Mouse (Mus musculus) adrenal gland, postnatal 4 days (tissue): Measurements from ENCODE around the gene Rfx3. TPM values are rescaled to one million over a fixed set of nuclear protein-coding genes. Genes with fewer than 3 reads are reported as not detected.

ENCODE experiments used
- DNase-seq, 2 experiments: peaks; one replicate each; pipeline ENCODE4 v3.0.0; 2021 to 2022; ENCODE audit warnings: low spot score in 2 of 2, mixed read lengths in 2 of 2
- total RNA-seq, 2 experiments: library from RNA; stranded (reverse); gene quantifications; 2 replicates each; pipeline ENCODE4 v1.2.3; 2021

The Rfx3 gene
- total RNA-seq, 2 experiments from 2014 or later, result 15.1 TPM

DNA sequence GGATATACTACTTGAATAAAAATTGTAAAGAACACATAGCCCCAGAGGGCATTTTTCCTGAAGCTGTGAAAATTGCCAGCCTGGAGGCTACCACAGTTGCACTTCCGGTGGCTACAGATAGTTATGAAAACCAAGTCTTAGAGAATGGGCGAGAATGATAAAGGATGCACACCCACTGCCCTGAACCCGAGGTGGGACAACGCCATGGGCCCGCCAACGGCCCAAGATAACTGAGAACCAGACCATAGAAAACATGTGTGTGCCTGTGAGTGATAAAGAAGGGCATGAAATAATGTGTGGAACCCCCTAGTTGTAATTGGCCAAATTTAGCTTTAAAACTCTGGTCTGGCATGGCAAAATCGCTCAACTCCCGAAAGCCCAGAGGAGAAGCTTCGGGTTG is 105.0 kb downstream of the Rfx3 start:
- DNase-seq, result no peak

- DNase-seq, result no peak
These were observed 105.8 kb downstream of the Rfx3 start for GRCm38 (mm10) chr19:27905172-27905571.

DNA sequence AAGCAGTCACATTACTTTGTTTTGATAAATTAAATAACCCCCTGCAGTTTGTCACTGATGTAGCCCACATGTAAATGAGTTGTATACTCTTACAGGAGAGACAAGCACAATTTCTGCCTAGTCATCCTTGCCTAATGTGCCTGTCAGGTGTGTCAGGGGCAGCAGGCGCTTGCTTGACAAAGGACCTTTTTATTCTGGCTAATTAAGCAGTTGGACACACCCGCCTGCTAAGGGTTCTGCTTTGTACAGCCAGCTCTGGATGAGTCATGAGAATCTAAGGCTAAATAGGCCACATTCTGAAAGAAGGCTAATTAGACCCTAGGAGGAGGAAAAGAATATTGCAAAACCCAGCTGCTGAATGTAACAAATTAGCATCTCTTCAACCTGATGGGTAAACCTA is 106.3 kb downstream of the Rfx3 start:
- no peak for DNase-seq

GRCm38 (mm10) chr19:27904209-27904608 is 106.8 kb downstream of the Rfx3 start:
- DNase-seq, result no peak

DNA sequence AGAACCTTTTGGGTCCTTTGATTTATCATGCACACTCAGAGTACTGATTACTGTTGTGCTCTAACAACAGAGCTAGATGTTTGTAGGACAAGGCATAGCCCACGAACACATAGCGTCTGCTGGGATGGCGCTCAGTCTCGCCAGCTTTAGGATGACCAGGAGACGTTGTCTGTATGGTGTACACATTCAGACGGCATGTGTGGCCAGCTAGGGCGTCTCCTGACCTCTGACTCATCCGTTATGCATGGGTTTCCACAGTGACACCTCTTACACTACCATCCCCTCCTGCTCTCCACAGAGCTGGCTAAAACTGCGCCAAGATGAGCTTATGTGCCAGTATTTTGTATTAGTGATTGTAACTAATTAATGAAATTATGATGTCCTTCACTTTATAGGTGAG is 108.4 kb downstream of the Rfx3 start:
- no peak for DNase-seq

DNA sequence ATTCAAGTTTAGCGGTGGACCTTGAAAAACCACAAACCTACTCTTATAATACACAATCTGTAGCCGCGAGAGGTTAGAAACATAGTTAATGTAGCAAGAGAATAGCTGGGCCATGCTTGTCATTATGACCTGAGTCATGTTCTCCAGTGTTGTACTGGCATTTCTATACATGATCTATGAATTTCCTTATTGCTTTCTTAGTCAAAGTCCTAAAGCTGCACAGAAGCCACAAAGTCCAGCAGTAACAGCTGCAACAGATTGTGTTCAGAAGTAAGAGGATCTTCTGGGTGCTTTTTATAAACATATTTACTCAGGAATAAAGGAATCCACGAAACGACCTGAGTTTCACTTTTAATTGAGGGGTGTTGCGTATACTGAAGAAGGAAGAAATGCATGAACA is 109.3 kb downstream of the Rfx3 start:
- no peak for DNase-seq

GRCm38 (mm10) chr19:27884520-27884919 is 126.4 kb downstream of the Rfx3 start:
- no peak for DNase-seq

- no peak for DNase-seq
These were observed 133.5 kb downstream of the Rfx3 start for GRCm38 (mm10) chr19:27877429-27877828.

- DNase-seq, result no peak
These were observed 140.2 kb downstream of the Rfx3 start for GRCm38 (mm10) chr19:27870794-27871193.

DNA sequence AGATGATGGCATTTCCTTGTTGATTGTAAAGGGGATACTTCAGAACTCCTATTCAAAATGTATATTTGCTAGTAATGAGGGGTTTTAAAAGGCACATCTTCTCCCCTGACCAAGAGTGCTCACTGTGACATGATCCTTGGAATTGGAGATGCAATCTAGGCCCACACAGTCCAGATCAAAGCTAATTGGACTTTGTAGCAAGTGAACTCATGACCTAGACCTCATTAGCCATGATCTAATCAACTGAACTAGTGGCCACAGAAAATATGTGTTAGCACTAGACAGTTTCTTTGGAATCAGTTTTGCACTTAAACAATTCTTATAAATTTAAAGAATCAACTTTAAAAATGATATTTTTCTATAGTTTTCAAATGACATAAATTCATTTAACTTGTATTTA is 151.3 kb downstream of the Rfx3 start:
- DNase-seq, result no peak

DNA sequence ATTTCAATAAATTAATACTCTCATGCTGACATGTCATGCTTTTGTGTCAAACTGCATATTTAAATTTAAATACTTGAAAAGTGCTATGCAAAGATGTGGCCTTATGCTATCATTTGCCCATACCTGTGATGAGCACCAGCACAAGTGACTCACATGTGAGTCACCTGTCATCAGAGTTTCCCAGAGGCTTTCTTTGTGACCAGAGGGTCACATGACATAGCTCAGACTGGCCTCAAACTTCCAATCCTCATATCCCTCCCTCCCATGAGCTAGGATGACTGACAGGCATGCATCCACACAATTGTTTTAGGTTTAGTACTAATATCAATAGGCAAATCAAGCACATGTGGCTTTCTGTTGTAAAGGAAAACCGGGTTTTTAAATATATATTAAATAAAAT is 162.0 kb downstream of the Rfx3 start:
- DNase-seq, result no peak

DNA sequence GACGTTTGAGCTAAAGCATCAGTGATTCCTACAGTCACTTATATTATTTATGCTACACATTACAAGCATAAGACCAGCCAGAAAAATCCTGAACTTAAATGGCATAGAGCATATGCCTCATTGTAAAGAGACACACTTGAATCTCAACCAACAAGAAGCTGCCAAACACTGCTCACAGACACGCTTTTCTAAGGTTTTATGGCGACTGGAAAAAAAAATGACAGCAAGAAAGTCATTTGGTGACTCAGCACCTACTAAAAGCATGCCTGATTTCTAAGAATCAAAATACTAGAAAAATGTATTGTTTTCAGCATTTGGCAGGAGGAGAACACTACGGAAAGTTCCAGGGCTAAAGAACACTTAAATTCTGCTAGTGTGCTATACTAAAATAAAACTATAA is 163.9 kb downstream of the Rfx3 start:
- DNase-seq, result no peak

DNA sequence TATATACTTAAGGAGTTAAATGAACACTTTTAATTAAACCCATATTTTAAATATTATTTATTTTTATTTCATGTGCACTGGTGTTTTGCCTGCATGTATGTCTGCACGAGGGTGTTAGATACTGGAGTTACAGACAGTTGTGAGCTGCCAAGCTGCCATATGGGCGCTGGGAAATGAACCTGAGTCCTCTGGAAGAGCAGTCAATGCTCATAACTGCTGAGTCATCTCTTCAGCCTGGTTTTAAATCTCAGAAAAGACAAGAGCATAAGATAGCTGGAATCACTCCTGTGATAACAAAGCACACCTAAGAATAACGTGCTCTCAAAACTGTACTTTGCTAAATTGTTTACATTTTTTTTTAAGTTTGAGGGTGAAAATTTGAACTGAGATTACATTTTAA is 172.3 kb downstream of the Rfx3 start:
- DNase-seq, result no peak

GRCm38 (mm10) chr19:27838041-27838440 is 172.9 kb downstream of the Rfx3 start:
- no peak for DNase-seq

DNA sequence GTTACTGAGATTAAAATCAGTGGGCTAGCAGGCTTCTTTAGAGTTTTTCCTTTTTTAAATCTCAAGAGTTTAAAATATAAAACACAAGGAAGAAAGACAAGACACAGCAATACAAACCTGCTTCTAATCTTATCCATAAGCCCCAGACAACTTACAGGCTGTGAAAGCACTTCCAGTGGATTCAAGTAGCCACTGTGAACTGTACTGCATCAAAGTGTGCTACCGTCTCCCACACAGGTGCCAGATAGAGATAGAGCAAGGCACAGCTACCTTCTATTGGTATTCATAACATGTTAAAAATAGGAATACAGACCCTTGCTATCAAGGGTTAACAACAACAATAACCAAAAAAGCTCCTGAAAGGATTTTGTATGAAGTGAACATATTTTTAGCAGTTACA is 178.5 kb downstream of the Rfx3 start:
- DNase-seq, result no peak

DNA sequence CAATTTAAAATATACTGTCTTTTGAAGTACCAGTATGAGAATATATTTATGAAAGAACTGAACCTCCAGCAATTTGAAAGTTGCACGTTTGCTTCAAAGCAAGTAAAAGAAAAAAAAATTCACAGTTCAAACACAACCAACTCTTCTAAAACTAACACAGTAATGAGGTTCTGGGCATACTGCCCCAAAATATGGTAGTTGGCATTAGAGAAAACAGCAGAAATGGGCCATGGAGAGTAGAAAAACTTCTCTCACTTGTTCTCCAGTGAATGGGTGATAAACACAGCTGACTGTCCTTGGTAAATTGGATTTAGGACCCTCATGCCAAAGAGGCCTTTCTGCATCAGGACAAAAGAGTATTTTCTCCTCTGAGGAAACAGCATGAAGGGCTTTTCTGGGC is 182.7 kb downstream of the Rfx3 start:
- DNase-seq, result no peak

GRCm38 (mm10) chr19:27817661-27818060 is 193.3 kb downstream of the Rfx3 start:
- DNase-seq, result no peak

GRCm38 (mm10) chr19:27780030-27780429 is 230.9 kb downstream of the Rfx3 start:
- DNase-seq, result no peak

DNA sequence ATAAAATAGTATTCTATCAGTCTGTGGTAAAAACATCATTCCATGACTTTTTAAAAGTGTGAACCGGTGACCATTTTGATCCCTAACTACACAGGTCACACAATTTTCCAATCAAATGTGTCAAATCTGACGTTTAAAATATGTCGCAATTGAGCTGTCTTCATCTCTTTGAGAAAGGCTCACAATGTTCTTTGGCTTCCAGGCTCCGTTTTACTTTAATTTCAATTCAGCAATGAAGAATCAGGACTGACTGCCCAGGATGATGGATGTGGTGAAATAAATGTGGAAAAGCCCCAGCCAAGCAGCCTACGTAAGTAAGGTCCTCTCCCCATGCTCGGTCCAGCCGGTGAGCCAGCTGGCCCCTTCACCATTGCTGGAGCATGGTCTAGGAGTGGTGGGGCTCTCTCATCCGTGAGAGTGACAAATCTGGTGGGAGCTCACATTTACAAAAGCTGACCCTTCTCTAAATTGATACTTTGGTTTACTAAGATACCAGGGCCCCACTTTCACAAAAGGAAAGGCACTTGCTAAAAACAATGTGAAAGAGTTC is 240.2 kb downstream of the Rfx3 start:
- no peak for DNase-seq

DNA sequence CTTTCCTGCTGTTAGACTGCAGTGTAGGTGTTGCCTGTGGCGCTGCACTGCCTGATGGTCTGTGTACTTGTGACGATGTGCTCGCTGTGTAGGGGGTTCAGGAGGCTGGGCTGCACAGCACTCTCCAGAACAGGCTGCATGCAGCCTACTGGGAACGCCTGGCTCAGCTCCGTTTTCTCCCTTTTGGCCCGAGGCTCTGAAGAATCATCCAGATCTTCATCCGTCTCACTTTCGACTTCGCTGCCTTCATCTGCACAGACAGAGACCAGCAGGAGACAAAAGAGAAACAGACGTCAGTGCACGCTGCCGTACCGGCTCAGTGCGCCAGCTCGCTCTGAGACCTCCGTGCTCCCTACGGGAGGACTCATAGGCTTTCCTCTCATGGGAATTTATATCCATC is 242.5 kb downstream of the Rfx3 start:
- no peak for DNase-seq

DNA sequence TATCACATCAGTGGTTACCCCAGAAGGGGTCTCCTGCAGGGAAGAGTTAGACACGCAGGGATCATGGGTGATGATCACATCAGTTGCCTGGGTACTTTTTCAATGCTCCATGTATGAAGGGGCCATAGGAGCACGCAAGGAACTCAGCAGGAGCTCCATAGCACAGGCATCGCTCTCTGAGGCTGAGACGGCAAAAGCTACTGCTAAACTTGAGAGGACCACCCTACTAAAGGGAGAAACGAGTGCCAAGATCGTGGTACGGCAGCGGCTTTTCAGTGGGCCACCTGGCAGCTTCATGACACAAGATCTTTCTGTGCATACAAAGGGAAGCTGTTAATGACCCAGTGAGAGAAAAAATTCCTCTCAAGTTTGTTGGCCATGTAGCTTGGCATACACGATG is 250.7 kb downstream of the Rfx3 start:
- DNase-seq, result no peak

DNA sequence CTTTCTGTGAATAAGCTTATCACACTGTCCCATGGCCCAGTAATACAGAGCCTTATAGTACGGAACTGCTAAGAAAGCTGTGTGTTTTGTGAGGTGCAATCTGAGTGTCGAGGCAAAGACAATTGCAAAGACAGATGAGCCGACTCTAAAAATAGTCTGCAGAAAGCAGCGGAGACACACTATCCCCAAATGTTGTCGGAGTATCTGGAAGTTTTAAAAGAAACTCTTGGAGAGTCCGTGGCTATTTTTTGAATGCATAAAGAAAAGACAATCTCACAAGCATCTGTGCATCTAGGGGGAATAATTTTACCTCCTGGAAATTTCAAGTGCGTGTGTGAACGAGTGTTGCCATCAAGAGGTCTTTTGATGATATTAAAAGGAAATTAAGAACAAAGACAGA is 251.6 kb downstream of the Rfx3 start:
- DNase-seq, result no peak

- no peak for DNase-seq
These were observed 263.7 kb downstream of the Rfx3 start for GRCm38 (mm10) chr19:27747301-27747700.

GRCm38 (mm10) chr19:27738908-27739307 is 272.1 kb downstream of the Rfx3 start:
- no peak for DNase-seq
